Mouse (Mus musculus) B cell, adult 2 months (primary cell): ENCODE measurements around the gene Myrip.

Experiments
- DNase-seq, 2 experiments: peaks; one replicate each; pipeline ENCODE4 v3.0.0; 2022

The Myrip gene

DNA sequence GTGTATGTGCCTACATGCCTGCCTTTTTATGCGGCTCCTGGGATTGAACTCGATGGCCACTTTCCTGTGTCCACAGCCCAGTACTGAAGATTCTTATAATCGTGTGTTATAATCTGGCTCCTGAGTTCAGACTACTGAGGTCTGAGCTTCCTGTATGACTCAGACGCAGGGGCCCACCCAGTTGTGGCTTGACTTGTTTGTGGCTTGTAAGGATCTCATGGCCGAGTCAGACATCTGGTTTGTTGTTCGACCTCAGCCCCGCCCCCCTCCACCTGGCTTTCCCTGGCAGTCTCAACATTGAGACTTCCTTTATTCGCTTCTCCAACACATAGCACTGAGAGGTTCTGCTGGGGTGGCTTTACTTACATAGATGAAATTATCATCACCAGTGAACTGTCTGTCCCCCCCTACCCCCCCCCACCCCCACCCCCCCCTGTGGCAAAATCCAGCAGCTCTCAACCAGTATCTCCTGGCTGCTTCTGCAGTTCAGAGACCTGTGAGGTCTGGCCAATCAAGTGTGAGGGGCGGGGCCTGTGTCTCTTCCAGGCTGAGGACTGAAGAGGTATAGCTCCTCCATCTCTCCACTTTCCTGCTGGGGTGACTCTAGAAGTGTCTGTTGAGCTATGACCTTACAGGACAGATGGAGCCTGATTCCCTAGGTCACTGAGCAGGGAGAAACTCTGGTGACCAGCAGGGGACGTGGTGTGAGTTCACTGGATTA is 38.8 kb downstream of the Myrip start:
- no peak for DNase-seq

- DNase-seq: no peak
Measured at GRCm38 (mm10) chr9:120343123-120343790, 41.9 kb downstream of the Myrip start.

- DNase-seq: no peak
Measured at GRCm38 (mm10) chr9:120345651-120346151, 44.4 kb downstream of the Myrip start.

DNA sequence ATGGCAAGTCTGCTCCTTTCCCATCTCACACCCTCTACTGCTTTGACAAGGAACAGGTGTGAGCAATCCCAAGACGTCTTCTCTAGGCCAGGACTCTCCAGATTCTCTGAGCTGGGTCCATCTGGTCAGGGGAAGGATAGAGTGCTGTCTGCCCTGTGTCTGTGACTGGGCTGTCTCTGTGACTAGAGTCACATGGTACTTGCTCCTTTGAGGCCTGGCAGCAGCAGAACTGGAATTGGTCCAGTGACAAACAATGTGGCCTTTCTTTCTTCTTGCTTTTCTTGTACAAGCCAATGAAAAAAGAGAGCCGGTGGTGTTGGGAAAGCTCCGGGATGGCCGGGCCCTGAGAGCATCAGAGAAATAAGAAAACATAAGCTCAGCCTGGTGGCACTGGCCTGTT is 47.8 kb downstream of the Myrip start:
- DNase-seq: no peak

DNA sequence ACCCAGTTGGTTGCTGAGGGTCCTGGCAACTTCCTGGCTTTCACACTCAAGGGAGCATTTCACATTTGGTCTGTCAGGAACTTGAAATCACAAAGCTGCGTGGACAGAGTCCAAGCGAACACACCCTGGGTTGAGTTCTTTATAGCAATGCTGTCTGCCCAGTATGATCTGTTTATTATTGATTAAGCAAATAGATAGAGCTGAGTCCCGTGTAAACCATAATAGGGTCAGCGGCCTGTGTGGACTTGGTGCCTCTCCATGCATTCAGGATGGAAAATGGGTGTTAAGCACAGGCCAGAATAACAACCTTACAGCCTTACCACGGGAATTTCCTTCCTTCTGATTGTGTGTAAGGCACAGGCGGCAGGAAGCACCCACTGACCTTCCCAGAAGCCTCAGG is 49.0 kb downstream of the Myrip start:
- no peak for DNase-seq

DNA sequence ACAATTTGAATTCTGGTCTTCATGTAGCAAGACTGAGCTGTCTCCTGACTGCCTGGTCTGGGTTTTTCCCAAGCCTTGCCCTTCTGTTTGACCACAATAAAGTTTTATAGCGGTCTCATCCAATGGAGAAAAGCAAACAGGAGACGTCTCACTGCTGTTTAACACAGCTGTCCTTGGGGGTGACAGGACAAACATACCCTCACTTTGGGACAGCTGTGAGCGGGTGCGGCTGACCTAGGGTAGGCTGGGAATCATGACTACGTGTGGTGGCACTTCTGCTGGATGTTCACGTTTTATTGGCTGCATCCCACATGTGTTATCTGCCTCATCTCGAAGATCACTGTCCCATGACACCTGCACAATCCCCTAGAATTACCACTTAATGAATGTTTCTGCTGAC is 49.7 kb downstream of the Myrip start:
- no peak for DNase-seq

DNA sequence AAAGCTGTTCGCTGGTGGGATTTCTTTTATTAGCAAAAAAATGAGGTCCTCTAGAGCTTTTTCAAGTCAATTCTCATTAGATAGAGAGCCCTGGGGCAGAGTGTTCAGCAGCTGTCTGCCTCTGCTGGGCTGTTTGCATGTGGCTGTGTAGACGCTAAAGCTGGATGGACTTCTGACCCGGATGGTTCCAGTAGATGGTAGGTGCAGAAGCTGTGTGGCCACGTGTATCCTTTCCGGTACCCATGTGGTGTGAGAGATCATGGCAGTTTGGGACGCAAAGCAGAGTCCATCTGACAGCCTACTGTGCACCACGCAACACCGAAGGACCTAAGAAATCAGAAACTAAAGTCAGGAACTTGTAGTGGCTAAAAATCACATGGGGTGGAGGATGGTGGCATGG is 50.2 kb downstream of the Myrip start:
- no peak for DNase-seq

GRCm38 (mm10) chr9:120353036-120353435 is 51.7 kb downstream of the Myrip start:
- DNase-seq: no peak

GRCm38 (mm10) chr9:120353967-120354366 is 52.7 kb downstream of the Myrip start:
- no peak for DNase-seq

- DNase-seq: no peak
Measured at GRCm38 (mm10) chr9:120354550-120355345, 53.4 kb downstream of the Myrip start.

- DNase-seq: no peak
Measured at GRCm38 (mm10) chr9:120356490-120356889, 55.2 kb downstream of the Myrip start.

- no peak for DNase-seq
Measured at GRCm38 (mm10) chr9:120358060-120358459, 56.7 kb downstream of the Myrip start.

DNA sequence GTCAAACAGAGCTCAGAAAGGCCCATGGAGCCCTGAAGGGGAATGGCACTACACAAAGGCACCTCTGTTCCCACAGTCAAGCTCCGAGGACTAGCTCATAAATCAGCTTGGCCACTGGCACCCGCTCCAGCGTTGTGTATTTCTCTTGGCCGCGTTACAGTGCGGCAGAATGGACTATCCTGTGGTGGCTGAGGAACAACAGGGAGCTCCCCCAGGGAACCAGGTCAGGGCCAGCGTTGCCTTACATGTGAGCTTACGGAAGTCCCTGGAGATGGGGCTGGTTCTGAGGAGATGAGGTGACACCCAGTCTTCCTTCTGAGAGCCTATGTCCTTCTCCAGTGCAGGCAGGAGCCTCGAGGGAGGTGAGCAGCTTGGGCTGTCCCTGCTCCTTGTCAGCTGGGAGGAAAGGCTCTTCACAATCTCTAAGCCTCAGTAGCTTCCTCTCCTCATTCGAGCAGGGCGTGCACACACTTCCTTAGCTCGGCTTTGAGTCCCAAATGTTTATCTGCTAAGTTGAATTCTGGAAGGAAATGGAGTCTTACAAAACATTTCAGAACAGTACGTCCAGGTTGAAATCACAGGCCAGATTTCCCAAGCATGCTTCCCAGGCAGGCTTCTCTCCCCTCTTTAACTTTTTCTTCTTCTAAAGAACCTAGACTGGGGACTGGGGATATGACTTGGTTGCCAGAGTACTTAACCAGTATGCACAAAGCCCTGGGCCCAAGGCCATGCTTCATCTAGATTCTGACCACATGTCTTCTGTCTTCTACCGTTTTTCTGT is 59.3 kb downstream of the Myrip start:
- DNase-seq: no peak

DNA sequence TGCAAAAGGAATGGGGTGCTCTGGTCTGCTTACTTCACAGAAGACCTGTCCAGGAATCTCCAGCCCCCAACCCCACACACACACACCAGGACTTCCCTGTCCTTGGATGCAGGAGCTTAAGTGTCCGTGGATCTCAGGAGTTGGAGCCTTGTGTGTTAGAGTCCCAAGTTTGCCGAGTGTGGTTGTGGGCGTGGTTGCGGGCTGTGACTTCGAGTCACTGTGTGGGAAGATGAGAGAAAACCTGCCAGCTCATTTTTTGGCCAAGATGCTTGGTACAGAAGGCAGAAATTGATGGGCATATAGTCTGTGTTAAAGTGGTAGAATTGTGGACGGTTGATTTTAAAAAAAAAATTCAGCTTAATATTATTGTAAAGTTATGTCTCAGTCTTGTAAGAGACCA is 60.3 kb downstream of the Myrip start:
- no peak for DNase-seq

- DNase-seq: no peak
Measured at GRCm38 (mm10) chr9:120362684-120363083, 61.4 kb downstream of the Myrip start.

DNA sequence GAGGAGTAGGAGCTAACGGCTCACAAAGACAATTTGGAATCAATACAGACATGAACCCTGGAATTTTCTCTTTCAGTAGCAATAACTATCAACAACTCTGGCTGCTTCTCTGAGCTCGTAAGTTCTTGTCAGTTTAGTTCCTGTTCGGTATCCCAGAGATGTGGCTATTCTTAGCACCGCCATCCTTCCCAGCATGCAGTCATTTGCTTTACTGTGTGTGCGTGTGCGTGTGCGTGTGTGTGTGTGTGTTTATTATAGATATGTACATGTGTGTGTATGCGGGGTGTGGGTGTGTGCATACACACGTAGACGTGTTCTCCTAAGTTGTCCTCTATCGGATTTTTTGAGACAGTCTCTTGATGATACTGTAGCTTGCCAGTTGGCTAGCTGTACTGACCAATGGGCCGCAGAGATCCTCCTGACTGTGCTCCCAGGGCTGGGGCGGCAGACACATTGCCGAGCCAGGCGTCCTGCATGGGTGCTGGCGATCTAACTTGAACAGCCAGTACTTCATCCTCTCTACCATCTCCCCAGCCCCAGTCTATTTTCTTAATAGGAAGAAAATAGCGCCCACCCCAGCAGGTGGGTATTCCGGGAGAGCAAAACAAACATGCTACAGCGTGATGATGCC is 63.5 kb downstream of the Myrip start:
- DNase-seq: no peak

DNA sequence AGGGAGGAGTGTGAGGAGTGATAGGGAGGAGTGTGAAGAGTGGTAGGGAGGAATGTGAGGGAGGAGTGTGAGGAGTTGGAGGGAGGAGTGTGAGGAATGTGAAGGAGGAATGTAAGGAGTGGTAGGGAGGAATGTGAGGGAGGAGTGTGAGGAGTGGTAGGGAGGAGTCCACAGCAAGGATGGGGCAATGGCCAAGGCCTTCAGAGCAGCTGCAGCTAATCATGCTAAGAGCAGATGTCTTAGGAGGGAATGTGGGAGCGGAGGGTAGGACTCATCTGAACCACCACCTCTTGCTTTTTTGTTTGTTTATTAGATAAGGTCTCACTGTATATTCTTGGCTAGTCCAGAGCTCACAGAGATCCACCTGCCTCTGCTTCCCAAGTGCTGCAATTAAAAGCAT is 66.2 kb downstream of the Myrip start:
- no peak for DNase-seq

DNA sequence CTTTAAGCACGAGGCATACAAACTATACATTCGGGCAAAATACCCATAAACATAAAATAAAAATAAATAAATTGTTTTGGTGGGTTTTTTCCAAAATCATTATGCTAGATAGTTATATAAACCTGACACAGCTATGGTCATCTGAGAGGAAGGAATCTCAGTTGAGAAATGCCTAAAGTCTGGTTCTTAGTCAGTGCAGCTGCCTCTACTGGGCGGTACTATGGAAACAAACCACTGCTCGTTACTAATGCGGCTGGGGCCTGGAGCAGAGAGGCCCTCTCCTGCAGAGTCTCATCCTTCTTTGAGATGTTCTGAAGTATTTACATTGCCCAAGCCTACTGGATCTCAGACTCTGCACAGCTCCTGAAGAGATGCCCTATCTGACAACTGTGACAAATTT is 70.3 kb downstream of the Myrip start:
- no peak for DNase-seq

DNA sequence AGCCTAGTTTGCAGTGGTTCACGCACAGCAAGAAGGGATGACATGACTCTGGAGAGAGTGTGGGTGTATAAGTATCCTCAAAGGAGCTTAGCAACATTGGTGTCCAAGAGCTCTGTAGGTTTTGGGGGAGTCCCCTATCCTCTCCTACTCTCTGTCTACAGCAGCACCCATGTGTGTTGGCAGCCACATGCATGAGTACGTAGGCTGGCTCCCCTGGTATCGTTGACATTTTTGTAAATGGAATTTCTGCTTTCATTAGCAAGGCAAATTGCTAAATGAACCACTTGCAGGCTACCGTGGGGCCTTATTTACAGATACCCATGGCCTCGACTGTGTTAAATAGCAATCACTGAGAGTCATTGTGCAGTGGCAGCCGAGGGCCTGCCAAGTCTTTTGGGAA is 71.0 kb downstream of the Myrip start:
- DNase-seq: no peak

DNA sequence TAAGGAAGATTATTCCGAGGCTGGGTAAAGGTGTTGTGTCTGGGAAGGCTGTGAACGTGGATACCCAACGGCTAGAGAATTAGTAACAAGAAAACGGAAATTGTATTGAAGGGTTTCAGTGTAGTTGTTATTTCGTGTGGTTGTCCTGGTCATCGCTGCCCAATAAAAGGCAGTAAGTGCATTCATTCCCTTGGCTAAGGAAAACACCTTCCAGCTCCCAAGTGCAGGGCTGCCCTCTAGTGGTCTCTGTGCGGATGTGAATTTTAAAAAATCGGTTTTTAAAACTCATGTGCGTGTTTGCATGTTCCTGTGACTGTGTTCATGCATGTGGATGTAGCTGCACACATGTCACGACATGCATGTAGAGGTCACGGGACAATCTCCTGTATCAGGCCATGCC is 76.4 kb downstream of the Myrip start:
- DNase-seq: peak in 1 of 2 experiments; percentile 4

- DNase-seq: no peak
Measured at GRCm38 (mm10) chr9:120395188-120395587, 93.9 kb downstream of the Myrip start.

DNA sequence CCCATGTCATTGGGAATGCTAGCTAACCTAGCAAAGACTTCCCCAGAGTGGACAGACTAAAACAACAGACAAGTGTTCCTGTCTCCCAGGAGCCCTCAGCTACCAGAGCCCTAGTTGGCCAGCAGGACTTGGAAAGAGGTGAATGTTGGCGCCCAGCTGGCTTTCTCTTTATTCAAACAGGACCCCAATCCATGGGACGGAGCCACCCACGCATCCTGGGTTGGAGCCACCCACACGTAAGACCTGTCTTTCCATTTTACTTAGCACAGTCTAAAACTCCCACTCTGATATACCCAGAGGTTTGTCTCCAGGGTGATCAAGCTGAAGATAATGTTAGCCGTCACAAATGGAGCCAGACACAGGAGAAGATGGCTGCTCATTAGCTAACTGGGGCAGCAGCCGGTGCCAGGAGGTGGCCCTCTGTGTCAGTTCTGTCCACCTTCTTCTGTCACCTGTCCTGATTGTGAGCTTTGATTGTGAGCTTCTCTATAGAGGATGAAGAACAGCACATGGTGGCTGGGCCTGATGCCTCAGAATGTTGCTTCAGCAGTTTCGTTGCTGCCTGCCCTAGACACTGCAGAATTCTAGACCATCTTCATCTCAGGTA is 95.4 kb downstream of the Myrip start:
- no peak for DNase-seq
